In the genomic region with DNA sequence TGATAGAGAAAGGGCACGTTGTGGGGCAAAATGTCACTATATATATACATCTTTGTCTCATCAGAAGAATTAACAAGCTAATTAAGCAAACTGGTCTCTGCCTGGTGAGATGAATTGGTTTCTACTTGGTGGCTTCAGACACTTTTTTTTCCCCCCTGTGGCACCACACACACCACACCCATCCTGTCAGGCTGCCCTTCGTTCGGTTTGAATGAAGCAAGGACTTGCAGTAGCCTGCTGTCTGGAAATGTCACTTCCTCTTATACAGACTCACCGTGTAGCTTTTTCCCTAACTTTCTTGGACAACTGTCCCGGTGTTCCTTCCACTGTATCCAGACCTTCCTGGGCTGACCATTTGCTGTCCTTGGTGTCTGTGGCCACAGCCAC, we compare ENCODE assay signal across 10 mouse cellular contexts.
DNase-seq lines count a peak whose midpoint lies in the region; ATAC-seq and TF ChIP-seq lines count a peak whose summit lies in the region.
"Had no signal": no experiment of that assay in that cellular context is flagged by ENCODE, and none has a peak within 500 bp of the region (broad histone marks: within the 10 kb centered on the region; RNA-seq: fewer than 3 reads in every experiment).

No protein-coding gene starts in this region.

- DNase-seq in gastrocnemius, adult 18-20 months (ENCODE audit: low spot score) = peak; percentile 5
- no peak for DNase-seq in gastrocnemius, postnatal 14 days
- no peak for DNase-seq in midbrain, postnatal 0 days (ENCODE audit: low spot score)
- no peak for DNase-seq in frontal cortex, postnatal 14 days (ENCODE audit: low spot score in 2 of 2)
- DNase-seq in kidney, adult 8-10 months = no peak
- no peak for DNase-seq in retina, postnatal 1 day

- no peaks in the 10 kb centered on the region for H3K36me3 ChIP-seq in midbrain, postnatal 0 days (ENCODE audit: insufficient read depth, low read length)
- H3K36me3 ChIP-seq: lung, embryonic 15.5 days had no signal

- H3K4me2 ChIP-seq in midbrain, postnatal 0 days (ENCODE audit: low read depth, low read length, poor library complexity, severe bottlenecking) = peak overlapping the region; percentile 70
- H3K4me2 ChIP-seq: lung, embryonic 15.5 days had no signal

- no peak for TF ChIP-seq CTCF in bone marrow, adult 2 months (IDR thresholded peaks at IDR 0.05; ENCODE audit: control insufficient read depth, insufficient read depth, low read length)
- no peak for TF ChIP-seq CTCF in midbrain, postnatal 0 days (IDR thresholded peaks at IDR 0.05)

- H3K4me1 ChIP-seq in bone marrow, adult 2 months (ENCODE audit: control insufficient read depth, insufficient read depth, low read length) = peaks cover 1% of the 10 kb centered on the region; the same call in 1 of the 2 replicates
- H3K4me1 ChIP-seq in midbrain, postnatal 0 days (ENCODE audit: insufficient read depth, low read length) = peaks cover 17% of the 10 kb centered on the region

- H3K9me3 ChIP-seq in midbrain, postnatal 0 days (ENCODE audit: low read length) = no peaks in the 10 kb centered on the region
- H3K9me3 ChIP-seq: lung, embryonic 15.5 days had no signal

- no peaks in the 10 kb centered on the region for H3K27me3 ChIP-seq in midbrain, postnatal 0 days (ENCODE audit: insufficient read depth, low read length)
- H3K27me3 ChIP-seq: CH12.LX; lung, embryonic 15.5 days had no signal

- ATAC-seq in hematopoietic stem cell, adult 5-6 weeks (replicated peaks in 1 of 2; ENCODE audit: insufficient read depth in 1 of 2, low FRiP score in 2 of 2, low TSS enrichment in 1 of 2, low read depth in 1 of 2, poor library complexity in 2 of 2, severe bottlenecking in 2 of 2) = peak; percentile 42 to 63; a peak in 1 of 4 replicates
- no peak for ATAC-seq in midbrain, postnatal 0 days (ENCODE audit: low FRiP score)

- intact Hi-C loops in gastrocnemius, postnatal 14 days (cut with DNase I; ENCODE audit: low total_unique reads) = no loop called here

- no peak for TF ChIP-seq POLR2A in bone marrow, adult 2 months (IDR thresholded peaks at IDR 0.05; ENCODE audit: borderline replicate concordance, control insufficient read depth, low read depth, low read length)

- H3K9ac ChIP-seq in midbrain, postnatal 0 days (replicated peaks; ENCODE audit: low read length, poor library complexity, severe bottlenecking) = peak overlapping the region; percentile 92; the same call in 1 of the 2 replicates
- H3K9ac ChIP-seq: lung, embryonic 15.5 days had no signal

- peak overlapping the region; percentile 24; the same call in 1 of the 2 replicates for H3K27ac ChIP-seq in bone marrow, adult 2 months (ENCODE audit: control insufficient read depth, insufficient read depth, low read depth, low read length, poor library complexity)
- no peak overlapping the region for H3K27ac ChIP-seq in midbrain, postnatal 0 days (ENCODE audit: low read depth, low read length)
- H3K27ac ChIP-seq: lung, embryonic 15.5 days had no signal

- WGBS in bone marrow, adult 2 months = 18% methylated on average over 5 of the region's 5 CpGs
- 77% methylated on average over 5 of the region's 5 CpGs for WGBS in midbrain, postnatal 0 days

- no peak overlapping the region for H3K4me3 ChIP-seq in bone marrow, adult 2 months (replicated peaks; ENCODE audit: control insufficient read depth, low read depth, low read length)
- H3K4me3 ChIP-seq in midbrain, postnatal 0 days (ENCODE audit: low read depth, low read length) = peak overlapping the region; percentile 60
- H3K4me3 ChIP-seq: lung, embryonic 15.5 days had no signal
